Mouse (Mus musculus) heart, embryonic 16.5 days (tissue): ENCODE results near the gene Tmem202. TPM values are rescaled to one million over a fixed set of nuclear protein-coding genes. Genes with fewer than 3 reads are reported as not detected.

Source experiments
- ATAC-seq: fragments of 200-750 bp; cut with Nextera tagmentation; replicated peaks from 2 replicates; pipeline ENCODE4 v1.8.0; 2017; ENCODE audit warnings: moderate number of reproducible peaks; ENCODE audit not compliant: insufficient read depth, low FRiP score; ENCODE audit errors: extremely low read depth
- H3K27ac ChIP-seq: fragments of 300-500 bp; sonication (generic); 2 replicates; pipeline ENCODE4 v1.5.1; 2014; ENCODE audit warnings: mild to moderate bottlenecking, low read length, control low read depth, moderate library complexity
- H3K27me3 ChIP-seq: fragments of 300-500 bp; sonication (generic); 2 replicates; pipeline ENCODE4 v1.6.1; 2014; ENCODE audit warnings: low read length, mixed read lengths; ENCODE audit not compliant: control insufficient read depth, insufficient read depth
- H3K36me3 ChIP-seq: fragments of 300-500 bp; sonication (generic); 2 replicates; pipeline ENCODE4 v1.6.1; 2014; ENCODE audit not compliant: control insufficient read depth, insufficient read depth
- H3K4me1 ChIP-seq: fragments of 300-500 bp; sonication (generic); 2 replicates; pipeline ENCODE4 v1.6.1; 2014; ENCODE audit warnings: low read length, mixed read lengths; ENCODE audit not compliant: control insufficient read depth, insufficient read depth
- H3K4me2 ChIP-seq: fragments of 300-500 bp; sonication (generic); 2 replicates; pipeline ENCODE4 v1.6.1; 2014; ENCODE audit warnings: low read depth, mild to moderate bottlenecking, control low read depth, low read length
- H3K4me3 ChIP-seq: fragments of 300-500 bp; sonication (generic); 2 replicates; pipeline ENCODE4 v1.5.1; 2014; ENCODE audit warnings: mild to moderate bottlenecking, control low read depth, low read length
- H3K9ac ChIP-seq: fragments of 300-500 bp; sonication (generic); 2 replicates; pipeline ENCODE4 v1.6.1; 2014; ENCODE audit warnings: low read length, control low read depth
- H3K9me3 ChIP-seq: fragments of 300-500 bp; sonication (generic); replicated peaks from 2 replicates; pipeline ENCODE4 v1.6.1; 2016; ENCODE audit warnings: low read length; ENCODE audit not compliant: control insufficient read depth
- whole genome bisulfite sequencing: fragments of 180-500 bp; shearing (Covaris S2); extraction: QIAGEN DNeasy Blood & Tissue Kit; methylation state at CpG from one replicate; pipeline ENCODE4 v1.1.7; 2014; 5-methylcytosine and 5-hydroxymethylcytosine counted together
- polyA plus RNA-seq: library from polyadenylated mRNA; unstranded; fragments of >200 nt; fragmentation: Nextera tagmentation; extraction: Ambion mirVana; gene quantifications from 2 replicates; pipeline ENCODE4 v1.2.1, GENCODE M21; 2015

Tmem202 gene
- 0.27 and 0.34 TPM in 2 replicates for polyA plus RNA-seq

GRCm38 (mm10) chr9:59539441-59540137, at the start of gene Tmem202, which contains the start of gene Hexa:
Gene Tmem202, minus strand, starts transcription at chr9:59539847.
Gene Hexa, plus strand, starts transcription at chr9:59539540.
- H3K27ac ChIP-seq, result peak within 1 kb of the TSS; percentile 30
- WGBS, result under 1% methylated on average over 55 of the region's 55 CpGs

GRCm38 (mm10) chr9:59588710-59589671, 49.3 kb upstream of the Tmem202 start:
- Histone ChIP-seq H3K4me1 (no peaks in the 10 kb centered on the region), H3K27me3 (peaks cover 13% of the 10 kb centered on the region), H3K4me2 (no peak overlapping the region), H3K4me3 (no peak overlapping the region), H3K36me3 (no peaks in the 10 kb centered on the region), H3K9ac (no peak overlapping the region), H3K9me3 (no peaks in the 10 kb centered on the region), H3K27ac (no peak overlapping the region)
- ATAC-seq, result no peak
- 40% methylated on average over 12 of the region's 12 CpGs for WGBS

More at GRCm38 (mm10) chr9:59539441-59540137, at the start of gene Tmem202, which contains the start of gene Hexa:
- Histone ChIP-seq H3K4me3 (peak within 1 kb of the TSS; percentile 76), H3K9me3 (no peaks in the 10 kb centered on the region), H3K36me3 (no peaks in the 10 kb centered on the region), H3K9ac (peak within 1 kb of the TSS; percentile 82), H3K4me1 (peaks cover 14% of the 10 kb centered on the region), H3K27me3 (no peaks in the 10 kb centered on the region), H3K4me2 (peak within 1 kb of the TSS; percentile 68)
- peak; percentile 88 for ATAC-seq

- H3K9ac ChIP-seq, result no peak overlapping the region
- no peaks in the 10 kb centered on the region for H3K4me1 ChIP-seq
- no peak overlapping the region for H3K27ac ChIP-seq
- no peak for ATAC-seq
- H3K4me2 ChIP-seq, result no peak overlapping the region
- H3K27me3 ChIP-seq, result peaks cover 13% of the 10 kb centered on the region
- H3K36me3 ChIP-seq, result no peaks in the 10 kb centered on the region
- H3K4me3 ChIP-seq, result no peak overlapping the region
- no peaks in the 10 kb centered on the region for H3K9me3 ChIP-seq
- WGBS, result 67% methylated on average over 5 of the region's 5 CpGs
Measured at GRCm38 (mm10) chr9:59588252-59588651, 48.6 kb upstream of the Tmem202 start.

- H3K9ac ChIP-seq, result 0 out of 2 replicates have a peak overlapping the region, but pooled peaks have one; percentile 3
- peak; percentile 75 for ATAC-seq
- WGBS, result 4% methylated on average over 13 of the region's 13 CpGs
Measured at GRCm38 (mm10) chr9:59584871-59585308, 45.2 kb upstream of the Tmem202 start.

GRCm38 (mm10) chr9:59578505-59578867, 38.8 kb upstream of the Tmem202 start:
- H3K27ac ChIP-seq, result no peak overlapping the region
- peak overlapping the region; percentile 51 for H3K4me3 ChIP-seq
- H3K4me1 ChIP-seq, result 0 out of 2 replicates have a peak, but pooled peaks cover 2% of the 10 kb centered on the region
- peaks cover 25% of the 10 kb centered on the region for H3K27me3 ChIP-seq
- WGBS, result under 1% methylated on average over 20 of the region's 20 CpGs
- no peak for ATAC-seq
- H3K9ac ChIP-seq, result no peak overlapping the region
- H3K9me3 ChIP-seq, result no peaks in the 10 kb centered on the region
- H3K36me3 ChIP-seq, result no peaks in the 10 kb centered on the region
- peak overlapping the region; percentile 70 for H3K4me2 ChIP-seq

More at GRCm38 (mm10) chr9:59584871-59585308, 45.2 kb upstream of the Tmem202 start:
- no peak overlapping the region for H3K27ac ChIP-seq
- H3K4me3 ChIP-seq, result peak overlapping the region; percentile 31
- no peaks in the 10 kb centered on the region for H3K4me1 ChIP-seq
- no peaks in the 10 kb centered on the region for H3K9me3 ChIP-seq
- H3K36me3 ChIP-seq, result no peaks in the 10 kb centered on the region
- H3K27me3 ChIP-seq, result peaks cover 22% of the 10 kb centered on the region; the same call in 1 of the 2 replicates
- peak overlapping the region; percentile 57 for H3K4me2 ChIP-seq

GRCm38 (mm10) chr9:59577844-59578504, 38.3 kb upstream of the Tmem202 start, which contains the start of gene Celf6:
Gene Celf6, plus strand, starts transcription at chr9:59577917.
- no peak within 1 kb of the TSS for H3K9ac ChIP-seq
- no peaks in the 10 kb centered on the region for H3K9me3 ChIP-seq
- under 1% methylated on average over 51 of the region's 61 CpGs for WGBS
- no peak within 1 kb of the TSS for H3K27ac ChIP-seq
- 0 out of 2 replicates have a peak, but pooled peaks cover 2% of the 10 kb centered on the region for H3K4me1 ChIP-seq
- peaks cover 25% of the 10 kb centered on the region for H3K27me3 ChIP-seq
- peak within 1 kb of the TSS; percentile 51 for H3K4me3 ChIP-seq
- H3K4me2 ChIP-seq, result peak within 1 kb of the TSS; percentile 70
- ATAC-seq, result peak; percentile 98
- no peaks in the 10 kb centered on the region for H3K36me3 ChIP-seq

- H3K4me3 ChIP-seq, result peak overlapping the region; percentile 51
- H3K4me2 ChIP-seq, result peak overlapping the region; percentile 70
- H3K27me3 ChIP-seq, result peaks cover 25% of the 10 kb centered on the region
- H3K36me3 ChIP-seq, result no peaks in the 10 kb centered on the region
- WGBS, result 11% methylated on average over 13 of the region's 13 CpGs
- no peak for ATAC-seq
- H3K27ac ChIP-seq, result no peak overlapping the region
- H3K4me1 ChIP-seq, result 0 out of 2 replicates have a peak, but pooled peaks cover 2% of the 10 kb centered on the region
- H3K9me3 ChIP-seq, result no peaks in the 10 kb centered on the region
- H3K9ac ChIP-seq, result no peak overlapping the region
Measured at GRCm38 (mm10) chr9:59577401-59577800, 37.8 kb upstream of the Tmem202 start.

GRCm38 (mm10) chr9:59571852-59572251, 32.2 kb upstream of the Tmem202 start:
- Histone ChIP-seq H3K9me3 (no peaks in the 10 kb centered on the region), H3K4me2 (no peak overlapping the region), H3K4me3 (no peak overlapping the region), H3K4me1 (no peaks in the 10 kb centered on the region), H3K27me3 (peaks cover 4% of the 10 kb centered on the region; the same call in 1 of the 2 replicates), H3K9ac (no peak overlapping the region), H3K36me3 (no peaks in the 10 kb centered on the region), H3K27ac (no peak overlapping the region)
- ATAC-seq, result no peak
- 66% methylated on average over 2 of the region's 2 CpGs for WGBS
